9 mouse cellular contexts compared by ENCODE assay signal in the genomic region with DNA sequence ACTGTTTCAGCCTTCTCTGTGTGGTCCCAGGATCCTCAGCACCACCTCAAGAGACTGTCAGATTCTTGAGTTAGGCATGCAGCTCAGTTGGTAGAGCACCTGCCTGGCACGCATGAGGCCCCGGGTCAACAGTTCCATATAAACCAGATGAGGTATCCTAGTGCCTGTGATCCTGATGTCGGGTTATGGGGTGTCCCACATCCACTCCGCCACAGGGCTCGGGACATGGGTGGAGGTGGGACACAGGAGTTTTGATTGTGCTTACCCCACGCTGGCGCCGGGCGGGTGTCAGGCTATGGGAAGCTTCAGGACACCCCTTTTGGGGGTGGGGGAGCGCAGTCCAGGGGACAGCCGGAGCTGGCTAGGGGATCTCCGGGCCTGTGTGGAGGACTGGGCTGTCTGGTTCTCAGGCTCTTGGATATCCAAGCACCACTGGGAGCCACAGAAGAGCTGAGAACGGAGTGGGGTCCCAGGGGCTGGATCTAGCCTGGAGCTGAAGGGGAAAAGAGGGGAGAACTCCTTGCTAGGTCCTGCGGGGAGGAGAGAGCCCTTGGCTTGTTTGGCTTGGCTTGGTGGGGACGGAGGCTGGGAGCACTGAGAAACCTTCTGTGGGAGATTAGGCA. TPM values are rescaled to one million over a fixed set of nuclear protein-coding genes. Genes with fewer than 3 reads are reported as not detected.
DNase-seq lines count a peak whose midpoint lies in the region; ATAC-seq and TF ChIP-seq lines count a peak whose summit lies in the region.
"Had no signal": no experiment of that assay in that cellular context is flagged by ENCODE, and none has a peak within 500 bp of the region (broad histone marks: within the 10 kb centered on the region; RNA-seq: fewer than 3 reads in every experiment).

No protein-coding gene starts in this region.

- DNase-seq in gastrocnemius, adult 2 months: no peak
- DNase-seq in gastrocnemius, postnatal 10 days: no peak
- no peak for DNase-seq in lung, postnatal 36 days
- DNase-seq in hindbrain, embryonic 11.5 days (ENCODE audit: low spot score): no peak
- DNase-seq in retina, postnatal 1 day: no peak
- DNase-seq: cerebellum, postnatal 14 days had no signal

- ATAC-seq in lung, embryonic 16.5 days (ENCODE audit: low read depth): no peak
- no peak for ATAC-seq in hindbrain, embryonic 11.5 days (ENCODE audit: low FRiP score)
- ATAC-seq in midbrain, embryonic 15.5 days (replicated peaks): no peak
- no peak for ATAC-seq in granulocyte monocyte progenitor cell, adult 5-6 weeks (replicated peaks; ENCODE audit: poor library complexity, severe bottlenecking)

- no peak overlapping the region for H3K9ac ChIP-seq in lung, embryonic 16.5 days (ENCODE audit: low read length)
- no peak overlapping the region for H3K9ac ChIP-seq in hindbrain, embryonic 11.5 days (ENCODE audit: low read depth, low read length)
- H3K9ac ChIP-seq in midbrain, embryonic 15.5 days: no peak overlapping the region

- WGBS in lung, embryonic 16.5 days: 89% methylated on average over 15 of the region's 15 CpGs
- WGBS in hindbrain, embryonic 11.5 days: 93% methylated on average over 15 of the region's 15 CpGs
- WGBS in midbrain, embryonic 15.5 days: 91% methylated on average over 15 of the region's 15 CpGs

- H3K4me1 ChIP-seq in lung, embryonic 16.5 days (replicated peaks; ENCODE audit: control insufficient read depth, insufficient read depth, low read length): peaks cover 42% of the 10 kb centered on the region
- peaks cover 31% of the 10 kb centered on the region for H3K4me1 ChIP-seq in hindbrain, embryonic 11.5 days (replicated peaks; ENCODE audit: control insufficient read depth, insufficient read depth, low read length)
- peaks cover 41% of the 10 kb centered on the region for H3K4me1 ChIP-seq in midbrain, embryonic 15.5 days

- no peak overlapping the region for H3K4me2 ChIP-seq in lung, embryonic 16.5 days (ENCODE audit: low read depth, low read length)
- no peak overlapping the region for H3K4me2 ChIP-seq in hindbrain, embryonic 11.5 days (replicated peaks; ENCODE audit: low read depth, low read length)
- no peak overlapping the region for H3K4me2 ChIP-seq in midbrain, embryonic 15.5 days

- no peaks in the 10 kb centered on the region for H3K36me3 ChIP-seq in lung, embryonic 16.5 days (ENCODE audit: control insufficient read depth, insufficient read depth, low read length)
- H3K36me3 ChIP-seq in hindbrain, embryonic 11.5 days (ENCODE audit: control insufficient read depth, insufficient read depth, low read length): no peaks in the 10 kb centered on the region
- no peaks in the 10 kb centered on the region for H3K36me3 ChIP-seq in midbrain, embryonic 15.5 days (replicated peaks)

- no peaks in the 10 kb centered on the region for H3K27me3 ChIP-seq in lung, embryonic 16.5 days (ENCODE audit: control insufficient read depth, insufficient read depth, low read depth, low read length)
- H3K27me3 ChIP-seq in hindbrain, embryonic 11.5 days (ENCODE audit: control insufficient read depth, insufficient read depth, low read length): no peaks in the 10 kb centered on the region
- H3K27me3 ChIP-seq in midbrain, embryonic 15.5 days (replicated peaks): no peaks in the 10 kb centered on the region

- H3K9me3 ChIP-seq in lung, embryonic 16.5 days (ENCODE audit: control insufficient read depth, low read length): no peaks in the 10 kb centered on the region
- no peaks in the 10 kb centered on the region for H3K9me3 ChIP-seq in hindbrain, embryonic 11.5 days (ENCODE audit: control insufficient read depth, low read length)
- H3K9me3 ChIP-seq in midbrain, embryonic 15.5 days: no peaks in the 10 kb centered on the region

- peak overlapping the region; percentile 24; the same call in 1 of the 2 replicates for H3K4me3 ChIP-seq in gastrocnemius, adult 2 months
- no peak overlapping the region for H3K4me3 ChIP-seq in lung, embryonic 16.5 days (ENCODE audit: low read length)
- no peak overlapping the region for H3K4me3 ChIP-seq in hindbrain, embryonic 11.5 days (ENCODE audit: low read depth, low read length)
- H3K4me3 ChIP-seq in midbrain, embryonic 15.5 days: no peak overlapping the region

- H3K27ac ChIP-seq in gastrocnemius, adult 2 months: peak overlapping the region; percentile 86
- H3K27ac ChIP-seq in lung, embryonic 16.5 days (ENCODE audit: low read length): peak overlapping the region; percentile 92
- peak overlapping the region; percentile 81 for H3K27ac ChIP-seq in hindbrain, embryonic 11.5 days (ENCODE audit: low read depth, low read length)
- peak overlapping the region; percentile 50; the same call in 1 of the 2 replicates for H3K27ac ChIP-seq in midbrain, embryonic 15.5 days

- no peak for TF ChIP-seq CTCF in gastrocnemius, adult 2 months (IDR thresholded peaks at IDR 0.05)

- intact Hi-C loops in gastrocnemius, adult 2 months (cut with DNase I): no loop called here

RNA-seq across cellular contexts. Expression of gene Trak1, which starts 39.1 kb away (rescaled TPM):
- total RNA-seq in gastrocnemius, adult 2 months (2021): 100 to 1,000 TPM; 156 to 204 TPM
- total RNA-seq in gastrocnemius, postnatal 10 days (2021): 100 to 1,000 TPM; 203 to 207 TPM
- 27.1 and 29.2 TPM in 2 replicates for polyA plus RNA-seq in lung, embryonic 16.5 days (2015; fragmentation: Nextera tagmentation; extraction: Ambion mirVana)
- 19.8 and 21.2 TPM in 2 replicates for polyA plus RNA-seq in hindbrain, embryonic 11.5 days (2014; fragmentation: Nextera tagmentation; extraction: Ambion mirVana)
- 60.7 and 61.2 TPM in 2 replicates for polyA plus RNA-seq in midbrain, embryonic 15.5 days (2015; fragmentation: Nextera tagmentation; extraction: Ambion mirVana)
- 29.7 and 42.5 TPM in 2 replicates for total RNA-seq in granulocyte monocyte progenitor cell, adult 5-6 weeks (2014; fragmentation: Nextera tagmentation)
- 15.9 and 25.3 TPM in 2 replicates for total RNA-seq in granulocyte monocyte progenitor cell, adult 5-6 weeks (2017)

RNA-seq across cellular contexts. Expression of gene Ulk4, which starts 59.4 kb away (rescaled TPM):
- total RNA-seq in gastrocnemius, adult 2 months (2021): under 1 TPM; 0.11 to 0.36 TPM
- under 1 TPM; 0.80 to 0.97 TPM for total RNA-seq in gastrocnemius, postnatal 10 days (2021)
- polyA plus RNA-seq in lung, embryonic 16.5 days (2015; fragmentation: Nextera tagmentation; extraction: Ambion mirVana): 147 and 155 TPM in 2 replicates
- polyA plus RNA-seq in hindbrain, embryonic 11.5 days (2014; fragmentation: Nextera tagmentation; extraction: Ambion mirVana): 161 and 185 TPM in 2 replicates
- polyA plus RNA-seq in midbrain, embryonic 15.5 days (2015; fragmentation: Nextera tagmentation; extraction: Ambion mirVana): 84.7 and 92.9 TPM in 2 replicates
- 1.4 TPM in 1 of 2 replicates, not detected in the other for total RNA-seq in granulocyte monocyte progenitor cell, adult 5-6 weeks (2014; fragmentation: Nextera tagmentation)
- total RNA-seq in granulocyte monocyte progenitor cell, adult 5-6 weeks (2017): 2.6 and 3.2 TPM in 2 replicates
